In the genomic region with DNA sequence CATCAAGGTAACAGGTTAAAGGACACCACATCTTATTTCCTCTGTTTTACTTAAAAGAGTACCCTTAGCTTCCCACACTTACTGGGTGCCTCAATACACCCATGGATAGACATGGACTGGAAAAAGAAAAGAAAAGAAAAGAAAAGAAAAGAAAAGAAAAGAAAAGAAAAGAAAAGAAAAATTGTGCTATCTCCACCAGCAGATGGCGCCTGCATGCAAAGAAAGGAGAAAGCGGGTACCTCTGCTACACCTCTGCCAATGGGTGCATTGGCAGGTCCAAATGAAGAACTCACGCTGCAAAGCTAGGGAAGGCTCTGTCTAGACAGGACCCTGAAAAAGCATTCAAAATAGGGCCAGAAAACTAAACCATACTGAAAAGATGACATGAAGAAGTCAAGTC, we compare ENCODE assay signal across 9 mouse cellular contexts. TPM values are rescaled to one million over a fixed set of nuclear protein-coding genes. Genes with fewer than 3 reads are reported as not detected.
A peak's percentile ranks its signal among the peaks of the same experiment; 100 is the strongest.
DNase-seq lines count a peak whose midpoint lies in the region.
"Had no signal": no experiment of that assay in that cellular context is flagged by ENCODE, and none has a peak within 500 bp of the region (broad histone marks: within the 10 kb centered on the region; RNA-seq: fewer than 3 reads in every experiment).

No protein-coding gene starts in this region.

- no peaks in the 10 kb centered on the region for H3K36me3 ChIP-seq in forebrain, embryonic 10.5 days (replicated peaks)
- H3K36me3 ChIP-seq: neural tube, embryonic 12.5 days had no signal

- H3K9me3 ChIP-seq in forebrain, embryonic 10.5 days = no peaks in the 10 kb centered on the region
- H3K9me3 ChIP-seq: neural tube, embryonic 12.5 days had no signal

- H3K4me1 ChIP-seq in forebrain, embryonic 10.5 days = peaks cover 10% of the 10 kb centered on the region
- H3K4me1 ChIP-seq: neural tube, embryonic 12.5 days had no signal

- H3K4me3 ChIP-seq in forebrain, embryonic 10.5 days = no peak overlapping the region
- H3K4me3 ChIP-seq: neural tube, embryonic 12.5 days had no signal

- 9% methylated on average over 3 of the region's 3 CpGs for WGBS in forebrain, embryonic 10.5 days

- DNase-seq in gastrocnemius, postnatal 10 days = peak; percentile 31
- DNase-seq in gastrocnemius, adult 8-10 months (ENCODE audit: low spot score in 2 of 2) = no peak
- DNase-seq in ovary, postnatal 14 days (ENCODE audit: low spot score) = peak; percentile 34
- no peak for DNase-seq in ovary, adult 18-20 months (ENCODE audit: low spot score)
- peak; percentile 67 for DNase-seq in brain, adult 2 months (ENCODE audit: low read depth, low spot score)
- peak; percentile 53 for DNase-seq in kidney, postnatal 10 days
- DNase-seq in right cerebral cortex, postnatal 14 days = peak; percentile 48
- DNase-seq in forebrain, embryonic 10.5 days (ENCODE audit: extremely low spot score, low spot score) = no peak

- no peak overlapping the region for H3K27ac ChIP-seq in forebrain, embryonic 10.5 days
- H3K27ac ChIP-seq: neural tube, embryonic 12.5 days had no signal

- H3K27me3 ChIP-seq in forebrain, embryonic 10.5 days (ENCODE audit: poor library complexity, severe bottlenecking) = peaks cover 41% of the 10 kb centered on the region

RNA-seq across cellular contexts. Expression of a gene that starts 8.0 kb away (rescaled TPM):
- total RNA-seq in gastrocnemius, postnatal 10 days (2021) = 10 to 100 TPM; 36.4 to 42.1 TPM
- total RNA-seq in gastrocnemius, adult 8-10 months (2022) = 10 to 100 TPM; 52.4 to 77.6 (median 63.1) TPM
- 0.07 and 0.10 TPM in 2 replicates for polyA plus RNA-seq in forebrain, embryonic 10.5 days (2016; fragmentation: Nextera tagmentation; extraction: Ambion mirVana)

Comparison
In these comparisons a context has a peak if more than half of its experiments do, and no peak if none do; other contexts are left out.
1. DNase-seq: peak in gastrocnemius, postnatal 10 days (single experiment), ovary, postnatal 14 days (single experiment), brain, adult 2 months (single experiment), kidney, postnatal 10 days (single experiment) and right cerebral cortex, postnatal 14 days (single experiment); none in gastrocnemius, adult 8-10 months (0 of 2), ovary, adult 18-20 months (single experiment) and forebrain, embryonic 10.5 days (single experiment).